ENCODE assay signal across 24 mouse cellular contexts in genomic region chr3:146302451-146302850, GRCm38 (mm10).
"Had no signal": no experiment of that assay in that cellular context is flagged by ENCODE, and none has a peak within 500 bp of the region (broad histone marks: within the 10 kb centered on the region; RNA-seq: fewer than 3 reads in every experiment).

No protein-coding gene starts in this region.

- H3K9ac ChIP-seq: heart, embryonic 13.5 days; heart, embryonic 15.5 days; hindbrain, embryonic 13.5 days; hindbrain, embryonic 15.5 days; limb, embryonic 12.5 days; liver, embryonic 13.5 days had no signal

- H3K36me3 ChIP-seq: heart, embryonic 13.5 days; heart, embryonic 15.5 days; hindbrain, embryonic 13.5 days; hindbrain, embryonic 15.5 days; limb, embryonic 10.5 days; limb, embryonic 12.5 days; liver, embryonic 13.5 days had no signal

- H3K4me1 ChIP-seq: hindbrain, embryonic 15.5 days; limb, embryonic 10.5 days; liver, embryonic 13.5 days had no signal

- H3K27ac ChIP-seq: heart, embryonic 13.5 days; heart, embryonic 15.5 days; hindbrain, embryonic 13.5 days; hindbrain, embryonic 15.5 days; hindbrain, postnatal 0 days; layer of hippocampus, adult 2 months; left cerebral cortex, adult 2 months; limb, embryonic 10.5 days; limb, embryonic 12.5 days; liver, embryonic 13.5 days had no signal

- H3K9me3 ChIP-seq: heart, embryonic 13.5 days; heart, embryonic 15.5 days; hindbrain, embryonic 13.5 days; hindbrain, embryonic 15.5 days; limb, embryonic 10.5 days; limb, embryonic 12.5 days; liver, embryonic 13.5 days had no signal

- H3K4me2 ChIP-seq: heart, embryonic 11.5 days; heart, embryonic 13.5 days; heart, embryonic 15.5 days; hindbrain, embryonic 13.5 days; hindbrain, embryonic 15.5 days; limb, embryonic 12.5 days; liver, embryonic 11.5 days; liver, embryonic 13.5 days had no signal

- H3K4me3 ChIP-seq: heart, embryonic 13.5 days; heart, embryonic 15.5 days; hindbrain, embryonic 13.5 days; hindbrain, embryonic 15.5 days; layer of hippocampus, adult 2 months; left cerebral cortex, adult 2 months; limb, embryonic 10.5 days; limb, embryonic 12.5 days; liver, embryonic 13.5 days had no signal

- H3K27me3 ChIP-seq: heart, embryonic 13.5 days; heart, embryonic 15.5 days; hindbrain, embryonic 13.5 days; hindbrain, embryonic 15.5 days; limb, embryonic 12.5 days; liver, embryonic 13.5 days had no signal

- ATAC-seq: hindbrain, postnatal 0 days; intestine, embryonic 16.5 days had no signal

- DNase-seq: gastrocnemius, postnatal 14 days; gastrocnemius, postnatal 36 days; heart, adult 18-20 months; heart, postnatal 14 days; heart, postnatal 36 days; kidney, adult 11 months; kidney, adult 2 months; kidney, postnatal 10 days; kidney, postnatal 25 days; kidney, postnatal 4 days; liver; liver, embryonic 13.5 days had no signal
